Mouse (Mus musculus): ENCODE measurements at regions not wholly inside any gene's neighbourhood (a gene's known extent, or its start where the extent isn't known, plus 50 kb on each side); places are given as distances from the start of the nearest gene placed in this dataset.

GRCm38 (mm10) chrX:142554161-142554560 lies 127.0 kb upstream of the Tmem164 start:
- peak; percentile 60 to 70 for DNase-seq

GRCm38 (mm10) chrX:142557496-142557895 lies 123.7 kb upstream of the Tmem164 start:
- DNase-seq: peak in 1 of 2 experiments; percentile 13

- peak; percentile 19 to 25 for DNase-seq
Measured at GRCm38 (mm10) chrX:142560209-142560912, 120.8 kb upstream of the Tmem164 start.

- DNase-seq: no peak
Measured at GRCm38 (mm10) chrX:142561788-142562187, 119.4 kb upstream of the Tmem164 start.

- peak; percentile 27 to 41 for DNase-seq
Measured at GRCm38 (mm10) chrX:142564186-142564585, 117.0 kb upstream of the Tmem164 start.

- no peak for DNase-seq
Measured at GRCm38 (mm10) chrX:142571772-142572171, 109.4 kb upstream of the Tmem164 start.

- no peak for DNase-seq
Measured at GRCm38 (mm10) chrX:142574022-142574421, 107.2 kb upstream of the Tmem164 start.

- DNase-seq: peak; percentile 4 to 16
Measured at GRCm38 (mm10) chrX:142574945-142575710, 106.1 kb upstream of the Tmem164 start.

GRCm38 (mm10) chrX:142576127-142576526 lies 105.1 kb upstream of the Tmem164 start:
- no peak for DNase-seq

- no peak for DNase-seq
Measured at GRCm38 (mm10) chrX:142577449-142578081, 103.6 kb upstream of the Tmem164 start.

GRCm38 (mm10) chrX:142585281-142585680 lies 95.9 kb upstream of the Tmem164 start:
- DNase-seq: no peak

GRCm38 (mm10) chrX:142599377-142599776 lies 81.8 kb upstream of the Tmem164 start:
- no peak for DNase-seq

GRCm38 (mm10) chrX:142600782-142601181 lies 80.4 kb upstream of the Tmem164 start:
- DNase-seq: no peak

- no peak for DNase-seq
Measured at GRCm38 (mm10) chrX:142605088-142605487, 76.1 kb upstream of the Tmem164 start.

- DNase-seq: peak; percentile 43 to 44
Measured at GRCm38 (mm10) chrX:142606595-142607205, 74.5 kb upstream of the Tmem164 start.

GRCm38 (mm10) chrX:142616189-142616872 lies 64.9 kb upstream of the Tmem164 start:
- no peak for DNase-seq

- DNase-seq: no peak
Measured at GRCm38 (mm10) chrX:142618389-142618788, 62.8 kb upstream of the Tmem164 start.

GRCm38 (mm10) chrX:142623359-142623758 lies 57.8 kb upstream of the Tmem164 start:
- DNase-seq: no peak

GRCm38 (mm10) chrX:142623882-142624281 lies 57.3 kb upstream of the Tmem164 start:
- DNase-seq: no peak

Measured in cerebellum, postnatal 10 days (tissue).